10 mouse cellular contexts compared by ENCODE assay signal in genomic region chr2:143683513-143683912, GRCm38 (mm10).
"Had no signal": no experiment of that assay in that cellular context is flagged by ENCODE, and none has a peak within 500 bp of the region (broad histone marks: within the 10 kb centered on the region; RNA-seq: fewer than 3 reads in every experiment).

No protein-coding gene starts in this region.

- DNase-seq: kidney, adult 11 months; kidney, adult 8-10 months; kidney, postnatal 10 days; kidney, postnatal 36 days; liver; lung, adult 18-20 months; lung, postnatal 10 days; lung, postnatal 36 days; retina, postnatal 1 day; thymus, postnatal 25 days had no signal
